In genomic region chr5:72893987-72894386, GRCm38 (mm10) we compare ENCODE assay signal across 10 mouse cellular contexts. TPM values are rescaled to one million over a fixed set of nuclear protein-coding genes. Genes with fewer than 3 reads are reported as not detected.
DNase-seq lines count a peak whose midpoint lies in the region; ATAC-seq and TF ChIP-seq lines count a peak whose summit lies in the region.
"Had no signal": no experiment of that assay in that cellular context is flagged by ENCODE, and none has a peak within 500 bp of the region (broad histone marks: within the 10 kb centered on the region; RNA-seq: fewer than 3 reads in every experiment).

No protein-coding gene starts in this region.

- no peaks in the 10 kb centered on the region for H3K9me3 ChIP-seq in kidney, postnatal 0 days (replicated peaks; ENCODE audit: low read length)
- H3K9me3 ChIP-seq in G1E (replicated peaks), result no peaks in the 10 kb centered on the region
- H3K9me3 ChIP-seq: forebrain, embryonic 12.5 days; liver, embryonic 13.5 days had no signal

- H3K4me3 ChIP-seq in kidney, postnatal 0 days (replicated peaks; ENCODE audit: low read depth, low read length), result no peak overlapping the region
- H3K4me3 ChIP-seq in G1E (ENCODE audit: low read depth, low read length), result no peak overlapping the region
- H3K4me3 ChIP-seq: forebrain, embryonic 12.5 days; liver, embryonic 13.5 days had no signal

- intact Hi-C loops in left cerebral cortex, postnatal 36 days (cut with DNase I), result loop anchor here (10.0 kb wide), 1 partner anchor 181 kb away; no protein-coding TSS in a partner anchor

- TF ChIP-seq CTCF in kidney, postnatal 0 days (IDR thresholded peaks at IDR 0.05; ENCODE audit: low read depth), result peak; percentile 66
- TF ChIP-seq CTCF in G1E (IDR thresholded peaks at IDR 0.05; ENCODE audit: low read depth, low read length), result peak; percentile 53; the same call in 1 of the 2 replicates

- H3K9ac ChIP-seq in kidney, postnatal 0 days (ENCODE audit: low read depth, low read length), result no peak overlapping the region
- H3K9ac ChIP-seq: forebrain, embryonic 12.5 days; liver, embryonic 13.5 days had no signal

- H3K4me1 ChIP-seq in kidney, postnatal 0 days (replicated peaks; ENCODE audit: insufficient read depth, low read length), result no peaks in the 10 kb centered on the region
- peaks cover 39% of the 10 kb centered on the region for H3K4me1 ChIP-seq in G1E (ENCODE audit: insufficient read depth, low read depth, low read length)
- H3K4me1 ChIP-seq: forebrain, embryonic 12.5 days had no signal

- H3K27me3 ChIP-seq in kidney, postnatal 0 days (ENCODE audit: insufficient read depth, low read length), result no peaks in the 10 kb centered on the region
- H3K27me3 ChIP-seq in G1E (ENCODE audit: insufficient read depth, low read length), result no peaks in the 10 kb centered on the region; the same call in 1 of the 2 replicates
- H3K27me3 ChIP-seq: forebrain, embryonic 12.5 days; liver, embryonic 13.5 days had no signal

- WGBS in kidney, postnatal 0 days, result 61% methylated on average over 5 of the region's 5 CpGs

- DNase-seq in kidney, postnatal 0 days (ENCODE audit: low spot score), result no peak
- no peak for DNase-seq in kidney, adult 9 months
- DNase-seq in A20 (ENCODE audit: low read depth, low spot score) (peak; percentile 73), G1E (ENCODE audit: low spot score) (no peak)
- DNase-seq in gastrocnemius, postnatal 4 days (ENCODE audit: low spot score in 2 of 2), result no peak
- DNase-seq in left cerebral cortex, postnatal 36 days (ENCODE audit: low spot score in 2 of 2), result no peak
- DNase-seq in cerebellum, adult 9-10 months, result no peak
- DNase-seq: liver, embryonic 13.5 days had no signal

- ATAC-seq in kidney, postnatal 0 days (replicated peaks; ENCODE audit: low FRiP score, low read depth), result no peak
- no peak for ATAC-seq in G1E (ENCODE audit: extremely low read depth, insufficient number of reproducible peaks, low FRiP score, poor library complexity, severe bottlenecking)
- ATAC-seq in megakaryocyte, adult 5-6 weeks (ENCODE audit: poor library complexity, severe bottlenecking), result peak; percentile 65

- no peak overlapping the region for H3K4me2 ChIP-seq in kidney, postnatal 0 days (ENCODE audit: low read length)
- H3K4me2 ChIP-seq: forebrain, embryonic 12.5 days; liver, embryonic 13.5 days had no signal

- no peak overlapping the region for H3K27ac ChIP-seq in kidney, postnatal 0 days
- H3K27ac ChIP-seq: forebrain, embryonic 12.5 days; liver, embryonic 13.5 days had no signal

- no peaks in the 10 kb centered on the region for H3K36me3 ChIP-seq in kidney, postnatal 0 days (ENCODE audit: insufficient read depth, low read length)
- no peaks in the 10 kb centered on the region for H3K36me3 ChIP-seq in G1E (replicated peaks)
- H3K36me3 ChIP-seq: forebrain, embryonic 12.5 days; liver, embryonic 13.5 days had no signal

RNA-seq across cellular contexts. Expression of gene Slain2, which starts 20.1 kb away (rescaled TPM):
- polyA plus RNA-seq in kidney, postnatal 0 days (2015; fragmentation: Nextera tagmentation; extraction: Ambion mirVana), result 12.1 and 14.6 TPM in 2 replicates
- 42.4 and 66.4 TPM in 2 replicates for total RNA-seq in G1E (2014; fragmentation: Nextera tagmentation)
- 26.2 and 30.4 TPM in 2 replicates for total RNA-seq in G1E (2017)
- 7.7 and 9.2 TPM in 2 replicates for polyA plus RNA-seq in G1E (2012)
- 61.0 and 75.2 TPM in 2 replicates for total RNA-seq in megakaryocyte, adult 5-6 weeks (2015)
- total RNA-seq in megakaryocyte, adult 5-6 weeks (2017), result 70.6 and 73.8 TPM in 2 replicates
- total RNA-seq in gastrocnemius, postnatal 4 days (2021), result 10 to 100 TPM; 82.8 to 90.0 TPM
- total RNA-seq in left cerebral cortex, postnatal 36 days (2021), result 10 to 100 TPM; 22.6 to 26.0 TPM

RNA-seq across cellular contexts. Expression of gene Tec, which starts 25.7 kb away (rescaled TPM):
- polyA plus RNA-seq in kidney, postnatal 0 days (2015; fragmentation: Nextera tagmentation; extraction: Ambion mirVana), result 8.4 and 9.1 TPM in 2 replicates
- total RNA-seq in G1E (2014; fragmentation: Nextera tagmentation) (45.3 and 45.7 TPM in 2 replicates), G1E (2017) (77.1 and 91.6 TPM in 2 replicates)
- polyA plus RNA-seq in G1E (2012), result 2.4 and 2.9 TPM in 2 replicates
- 33.4 and 38.9 TPM in 2 replicates for total RNA-seq in megakaryocyte, adult 5-6 weeks (2015)
- 56.6 and 64.5 TPM in 2 replicates for total RNA-seq in megakaryocyte, adult 5-6 weeks (2017)
- total RNA-seq in gastrocnemius, postnatal 4 days (2021), result 1 to 10 TPM; 4.0 to 5.4 TPM
- total RNA-seq in left cerebral cortex, postnatal 36 days (2021), result 1 to 10 TPM; 4.2 to 4.8 TPM

Comparison
In these comparisons a context has a peak if more than half of its experiments do, and no peak if none do; other contexts are left out.
1. RNA of gene Tec, which starts 25.7 kb away (total RNA-seq): 45.3 to 91.6 TPM in G1E and 33.4 to 64.5 TPM in megakaryocyte, adult 5-6 weeks; 4.0 to 5.4 TPM in gastrocnemius, postnatal 4 days and 4.2 to 4.8 TPM in left cerebral cortex, postnatal 36 days; every median in the first group is over 4 times any median in the second.